Mouse (Mus musculus): Measurements from ENCODE around the gene Cdc14b.

The Cdc14b gene

DNA sequence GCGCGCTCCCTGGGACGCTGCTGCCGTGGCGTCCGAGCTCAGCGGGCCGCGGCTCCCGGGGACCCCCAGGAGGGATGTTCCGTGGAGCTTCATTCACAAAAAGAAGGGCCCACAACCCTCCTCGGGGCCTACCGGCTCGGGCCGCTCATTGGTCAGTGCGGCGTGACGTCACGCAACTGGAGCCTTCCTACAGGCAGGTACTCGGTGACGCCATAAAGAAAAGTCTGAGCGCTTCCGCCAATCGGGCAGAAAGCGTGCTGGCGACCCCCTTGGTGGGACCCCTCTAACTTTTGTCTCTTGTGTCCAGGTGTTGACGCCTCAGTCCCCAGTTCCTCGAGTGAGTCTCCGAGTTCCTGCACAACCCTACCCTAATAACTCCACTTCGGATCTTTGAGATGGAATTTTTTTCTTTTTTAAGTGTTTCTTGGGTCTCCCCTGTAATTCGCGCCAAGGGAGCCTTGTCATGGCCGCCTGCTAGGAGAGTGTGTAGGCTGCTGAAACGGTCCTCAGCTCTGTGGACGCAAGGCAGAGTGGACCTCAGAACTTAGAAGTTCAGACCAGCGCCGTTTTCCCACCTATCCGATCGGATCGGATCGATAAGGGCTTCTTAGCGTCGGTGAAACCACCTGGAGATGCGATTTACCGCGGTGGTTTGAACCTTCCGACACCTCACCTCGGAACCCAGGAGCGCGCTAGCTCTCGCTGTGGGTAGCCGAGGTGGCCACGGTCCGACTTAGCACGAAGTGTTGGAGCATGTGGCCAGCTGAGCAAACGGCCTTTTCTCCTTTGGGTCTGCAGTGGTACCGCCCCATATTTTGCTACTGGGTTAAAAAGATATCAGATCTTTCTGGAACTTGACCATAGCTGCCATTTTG is at the start of gene Cdc14b:
Gene Cdc14b, minus strand, starts transcription at position 412 of the 875 bp plus-strand sequence.
- DNase-seq (ENCODE audit: low read depth, low spot score) = peak; percentile 95

DNA sequence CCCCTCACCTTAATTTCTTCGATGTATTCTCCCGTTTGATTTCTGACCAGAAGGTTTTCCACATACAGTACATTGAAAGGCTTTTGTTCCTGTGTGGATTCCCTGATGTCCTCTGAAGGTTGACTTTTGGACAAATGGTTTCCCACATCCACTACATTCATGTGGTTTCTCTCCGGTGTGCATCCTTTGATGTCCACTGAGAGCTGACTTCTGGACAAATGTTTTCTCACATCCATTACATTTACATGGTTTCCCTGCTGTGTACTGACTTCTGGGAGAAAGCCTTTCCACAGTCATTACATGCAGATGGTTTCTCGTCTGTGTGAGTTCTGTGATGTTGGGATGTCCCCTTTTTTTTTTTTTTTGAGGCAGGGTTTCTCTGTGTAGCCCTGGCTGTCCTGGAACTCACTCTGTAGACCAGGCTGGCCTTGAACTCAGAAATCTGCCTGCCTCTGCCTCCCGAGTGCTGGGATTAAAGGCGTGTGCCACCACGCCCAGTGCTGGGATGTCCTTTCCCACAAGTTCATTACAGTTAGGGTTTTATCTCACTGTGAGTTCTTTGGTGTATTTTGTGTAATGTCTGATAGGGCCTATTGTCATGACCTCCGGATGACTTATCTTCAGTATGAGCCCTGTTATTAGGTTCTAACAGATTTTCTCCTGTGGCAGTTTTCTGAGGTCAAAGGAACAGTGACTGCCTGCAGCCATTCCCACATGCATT is 47.6 kb upstream of the Cdc14b start:
- DNase-seq (ENCODE audit: low read depth, low spot score) = no peak

DNA sequence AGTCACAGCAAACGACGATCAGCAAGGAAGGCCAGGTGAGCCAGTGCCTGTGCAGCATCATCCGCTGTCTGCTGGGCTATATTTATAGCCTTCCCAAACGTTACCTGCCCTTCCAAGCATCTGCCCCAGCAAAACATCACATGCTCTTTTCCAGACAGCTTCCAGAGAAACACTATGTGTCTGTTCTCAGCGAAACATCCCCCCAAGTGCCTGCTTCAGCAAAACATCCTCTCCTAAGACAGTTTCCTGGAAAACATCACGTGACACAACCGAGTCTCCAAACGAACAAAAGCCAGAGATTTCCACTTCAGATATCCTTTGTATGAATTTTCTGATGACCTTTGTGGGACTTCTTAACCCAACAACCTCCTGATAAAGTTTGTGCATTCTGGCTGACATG is 45.2 kb upstream of the Cdc14b start:
- DNase-seq (ENCODE audit: low read depth, low spot score) = no peak

DNA sequence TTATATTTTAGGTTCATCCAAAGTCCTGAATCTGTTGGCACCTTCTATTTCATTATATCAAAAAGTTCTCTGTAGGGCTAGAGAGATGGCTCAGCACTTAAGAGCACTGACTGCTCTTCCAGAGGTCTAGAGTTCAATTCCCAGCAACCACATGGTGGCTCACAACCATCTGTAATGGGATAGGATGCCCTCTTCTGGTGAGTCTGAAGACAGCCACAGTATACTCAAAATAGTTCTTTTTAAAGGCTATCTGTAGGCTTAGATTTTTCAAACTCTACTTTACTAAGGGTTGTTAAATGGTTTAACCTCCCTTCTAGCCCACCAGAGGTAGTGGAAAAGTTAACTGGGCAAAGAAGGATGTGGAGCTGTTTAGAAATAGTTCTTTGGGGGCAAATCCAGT is 44.7 kb upstream of the Cdc14b start:
- DNase-seq (ENCODE audit: low read depth, low spot score) = no peak

DNA sequence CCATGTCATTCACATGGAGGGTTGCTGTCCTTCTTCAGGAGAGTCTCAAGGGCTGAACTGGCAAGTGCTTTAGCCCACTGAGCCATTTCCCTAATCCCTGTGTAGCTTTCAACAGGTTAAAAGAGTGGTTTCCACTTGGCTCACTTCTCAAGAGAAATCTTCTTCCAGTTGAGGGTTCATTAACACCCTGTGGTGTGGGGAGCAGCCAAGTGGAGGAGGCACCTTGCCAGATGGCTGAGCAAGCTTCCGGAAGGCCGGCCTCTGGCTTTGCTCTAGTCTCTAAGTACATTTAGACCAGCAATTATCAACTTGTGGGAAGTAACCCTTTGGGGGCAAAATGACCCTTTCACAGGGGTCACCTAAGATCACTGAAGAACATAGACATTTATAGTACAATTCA is 43.3 kb upstream of the Cdc14b start:
- DNase-seq (ENCODE audit: low read depth, low spot score) = no peak

DNA sequence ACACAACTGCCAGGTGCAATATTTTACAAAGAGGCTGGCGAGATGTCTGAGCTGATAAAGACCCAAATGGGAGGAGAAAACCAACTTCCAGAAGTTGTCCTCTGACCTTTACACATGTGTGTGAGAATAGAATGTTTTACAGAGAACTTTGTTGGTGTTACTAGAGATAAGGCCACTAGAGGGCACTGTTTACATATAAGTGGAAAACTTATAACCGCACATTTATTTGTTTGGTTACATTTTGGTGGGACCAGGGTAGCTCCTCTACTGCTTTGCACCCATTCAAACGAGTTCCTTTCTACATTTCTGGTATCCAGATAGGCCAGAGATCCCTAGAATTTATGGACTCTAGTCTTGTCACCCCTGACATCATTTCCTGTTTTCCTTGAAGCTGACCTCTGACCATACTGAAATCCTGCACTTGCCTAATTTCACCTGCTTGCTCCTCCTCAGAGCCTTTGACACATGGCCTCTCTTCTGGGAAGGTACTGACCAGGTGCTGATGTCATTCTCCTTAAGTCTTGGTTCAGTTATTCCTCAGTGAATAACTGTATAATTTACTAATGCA is 40.5 kb upstream of the Cdc14b start:
- DNase-seq (ENCODE audit: low read depth, low spot score) = peak; percentile 80

DNA sequence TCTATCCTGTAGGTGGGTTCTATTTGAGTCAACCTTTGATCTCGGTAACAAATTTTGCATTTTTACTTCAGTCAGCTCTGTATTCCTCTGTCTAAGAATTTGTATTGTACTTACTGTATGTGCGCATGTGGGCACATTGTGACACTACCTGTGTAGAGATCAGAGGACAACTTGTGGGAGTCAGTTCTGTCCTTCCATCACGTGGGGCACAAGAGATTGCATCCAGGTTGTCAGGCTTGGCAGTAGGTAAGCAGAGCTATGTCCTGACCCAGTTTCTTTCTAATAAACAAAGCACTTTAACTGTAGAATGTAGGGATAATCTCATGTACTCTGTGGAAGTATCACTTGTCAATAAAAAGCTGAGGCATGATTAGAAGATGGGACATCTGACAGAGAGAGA is 39.0 kb upstream of the Cdc14b start:
- no peak for DNase-seq (ENCODE audit: low read depth, low spot score)

DNA sequence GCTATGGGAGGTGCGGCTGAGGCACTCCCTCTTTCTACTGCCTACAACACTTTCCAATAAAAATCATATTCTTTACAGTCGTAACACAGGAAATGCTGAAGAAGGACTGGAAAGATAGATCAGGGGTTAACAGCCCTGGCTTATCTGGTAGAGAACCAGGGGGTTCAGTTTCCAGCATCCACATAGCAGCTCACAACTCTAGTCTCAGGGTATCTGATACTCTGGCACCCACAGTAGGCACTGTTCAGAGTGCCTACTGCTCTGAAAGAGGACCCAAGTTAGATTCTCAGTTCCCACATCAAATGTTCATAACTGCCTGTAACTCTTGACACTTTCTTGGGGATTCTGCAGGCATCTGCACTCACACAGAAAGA is 37.8 kb upstream of the Cdc14b start:
- DNase-seq (ENCODE audit: low read depth, low spot score) = no peak

DNA sequence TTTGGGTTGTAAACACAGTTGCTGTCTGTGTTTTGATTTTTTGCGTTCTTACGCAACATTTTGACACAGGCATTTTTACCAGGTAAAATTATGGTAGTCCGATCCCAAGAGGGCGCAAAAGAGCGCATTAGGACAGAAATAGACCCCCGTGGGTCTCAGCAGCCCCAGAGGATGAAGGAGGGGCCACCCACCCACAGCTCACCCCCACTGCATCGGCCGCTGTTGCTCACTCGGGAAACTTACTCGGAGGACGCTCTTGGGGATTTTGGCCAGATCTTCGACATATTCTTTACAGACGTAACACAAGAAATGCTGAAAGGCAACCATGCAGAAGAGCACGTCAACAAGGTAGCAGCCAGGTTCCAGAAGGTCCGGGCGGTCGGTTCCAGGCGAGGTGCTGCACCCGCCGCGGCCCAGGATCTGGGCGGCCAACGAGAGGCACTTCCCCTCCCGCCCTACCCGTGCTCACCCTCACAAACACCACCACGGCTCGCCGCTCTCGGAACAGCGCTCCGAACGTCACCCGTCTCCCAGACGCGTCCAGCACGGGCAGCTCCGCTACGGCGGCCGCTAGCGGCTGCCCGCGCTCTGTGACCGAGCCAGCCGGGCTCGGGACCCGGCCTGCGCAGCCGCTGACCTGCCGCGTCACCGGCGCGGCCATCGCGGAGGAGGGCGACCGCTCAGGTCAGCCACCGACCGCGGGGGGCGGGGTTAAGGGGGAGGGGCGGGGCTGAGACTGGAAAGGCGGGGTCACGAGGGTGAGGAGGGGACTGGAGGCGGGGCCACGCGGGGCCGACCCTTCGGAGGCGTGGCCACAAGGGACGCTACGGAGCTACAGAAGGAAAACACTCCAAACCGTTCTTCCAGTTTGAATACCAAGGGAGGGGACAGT is 37.2 kb upstream of the Cdc14b start, which contains the start of gene Aaed1:
Gene Aaed1, minus strand, starts transcription at position 687 of the 892 bp plus-strand sequence.
- DNase-seq (ENCODE audit: low read depth, low spot score) = peak; percentile 91

DNA sequence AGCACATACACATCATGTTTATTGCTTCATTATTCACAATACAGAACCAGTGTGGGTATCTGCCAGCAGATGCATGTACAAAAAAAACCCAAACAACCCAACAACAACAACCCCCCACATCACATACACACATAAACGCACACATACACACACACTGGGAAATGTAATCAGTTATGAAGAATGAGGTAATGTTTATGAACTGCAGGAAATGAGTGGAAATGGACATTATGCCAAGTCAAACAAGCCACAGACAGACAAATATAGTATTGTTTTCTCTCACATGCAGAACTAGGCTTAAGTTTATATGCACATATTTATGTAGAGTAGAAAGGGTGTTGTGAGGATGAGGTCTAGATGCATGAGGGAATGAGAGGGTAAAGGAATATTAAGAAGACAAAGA is 36.2 kb upstream of the Cdc14b start:
- no peak for DNase-seq (ENCODE audit: low read depth, low spot score)

DNA sequence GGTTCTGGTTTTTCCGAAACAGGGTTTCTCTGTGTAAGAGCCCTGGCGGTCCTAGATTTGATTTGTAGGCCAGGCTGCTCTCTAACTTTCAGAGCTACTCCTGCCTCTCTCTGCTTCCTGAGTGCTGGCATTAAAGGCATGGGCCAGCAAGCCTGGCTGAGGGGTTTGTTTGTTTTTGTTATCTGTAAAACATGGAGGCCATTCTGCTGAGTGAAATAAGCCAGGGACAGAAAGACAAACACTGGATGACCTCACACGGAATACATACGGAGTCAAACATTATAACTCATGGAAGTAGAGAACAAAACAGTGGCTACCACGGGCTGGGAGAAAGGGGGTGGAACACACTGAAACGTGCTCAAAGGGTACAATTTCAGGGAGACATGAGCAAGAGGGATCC is 35.5 kb upstream of the Cdc14b start:
- DNase-seq (ENCODE audit: low read depth, low spot score) = no peak

DNA sequence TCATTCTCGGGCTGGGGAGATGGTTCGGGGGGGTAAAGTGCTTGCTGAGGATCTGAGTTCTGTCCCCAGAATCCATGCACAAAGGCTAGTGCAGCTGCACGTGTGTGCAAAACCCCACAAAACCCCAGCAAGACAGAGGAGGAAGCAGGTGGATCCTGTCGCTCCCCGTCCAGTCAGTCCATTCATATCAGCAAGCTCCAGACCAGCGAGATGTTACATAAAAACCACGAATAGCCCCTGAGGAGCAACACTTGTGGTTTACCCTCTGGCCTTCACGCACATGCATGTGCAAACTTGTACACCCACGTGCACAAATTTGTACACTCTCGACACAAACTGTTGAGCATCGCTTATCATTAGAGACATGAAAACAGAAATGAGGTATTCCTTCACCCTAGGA is 34.8 kb upstream of the Cdc14b start:
- no peak for DNase-seq (ENCODE audit: low read depth, low spot score)

DNA sequence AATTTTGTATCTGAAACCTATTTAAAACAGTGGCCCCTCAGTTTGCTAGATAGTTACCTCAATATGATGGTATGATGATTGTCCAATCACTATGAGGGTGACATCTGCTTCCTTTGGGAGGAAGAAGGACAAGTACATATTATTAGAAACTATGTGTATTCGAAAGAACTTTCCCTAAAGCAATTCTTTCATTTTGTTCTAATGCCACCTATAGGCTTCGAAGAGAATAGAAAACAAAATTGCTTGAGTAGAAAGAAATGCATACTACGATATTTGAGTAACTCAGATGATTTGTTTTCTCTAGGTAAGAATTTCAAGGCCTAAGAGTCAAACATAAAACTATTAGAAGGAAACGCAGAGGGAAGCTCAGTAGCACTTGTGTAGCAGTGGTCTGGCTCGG is 33.9 kb upstream of the Cdc14b start:
- no peak for DNase-seq (ENCODE audit: low read depth, low spot score)

DNA sequence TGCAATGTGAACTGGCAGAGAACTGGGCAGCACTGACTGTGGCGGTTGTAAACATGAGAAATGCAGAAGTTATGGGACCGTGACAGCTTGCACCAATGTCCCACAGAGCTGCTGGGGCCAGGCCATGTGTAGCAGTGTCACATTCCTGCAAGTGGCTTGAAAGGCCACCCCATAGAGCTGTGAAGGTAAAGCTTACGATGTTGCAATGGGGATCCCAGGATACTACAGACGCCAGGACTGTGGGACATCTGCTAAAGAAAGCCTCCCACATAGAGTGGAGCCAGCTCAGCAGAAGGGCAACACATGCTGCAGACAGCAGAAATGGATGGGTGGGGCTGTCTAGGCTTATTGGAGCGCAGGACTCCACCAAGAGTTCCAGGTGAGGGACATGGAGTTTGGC is 32.4 kb upstream of the Cdc14b start:
- DNase-seq (ENCODE audit: low read depth, low spot score) = no peak

DNA sequence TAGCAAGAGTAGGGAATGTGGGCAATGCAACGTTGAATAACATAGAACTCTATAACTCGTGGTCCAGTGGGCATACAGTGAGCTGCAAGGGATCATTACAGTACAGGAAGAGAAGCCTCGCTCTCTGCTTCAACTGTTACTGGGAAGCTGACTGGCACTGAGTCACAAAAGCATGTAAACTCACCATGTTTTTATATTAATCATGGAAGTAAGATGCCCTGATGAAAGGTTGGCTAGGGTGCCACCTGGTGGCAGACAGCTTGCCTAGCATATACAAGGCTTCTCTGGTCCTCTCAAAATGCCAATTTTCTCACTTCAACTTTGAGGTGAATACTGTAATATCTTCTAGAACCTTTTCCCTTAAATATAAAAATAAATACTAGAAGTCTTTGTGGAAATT is 31.0 kb upstream of the Cdc14b start:
- DNase-seq (ENCODE audit: low read depth, low spot score) = peak; percentile 80

DNA sequence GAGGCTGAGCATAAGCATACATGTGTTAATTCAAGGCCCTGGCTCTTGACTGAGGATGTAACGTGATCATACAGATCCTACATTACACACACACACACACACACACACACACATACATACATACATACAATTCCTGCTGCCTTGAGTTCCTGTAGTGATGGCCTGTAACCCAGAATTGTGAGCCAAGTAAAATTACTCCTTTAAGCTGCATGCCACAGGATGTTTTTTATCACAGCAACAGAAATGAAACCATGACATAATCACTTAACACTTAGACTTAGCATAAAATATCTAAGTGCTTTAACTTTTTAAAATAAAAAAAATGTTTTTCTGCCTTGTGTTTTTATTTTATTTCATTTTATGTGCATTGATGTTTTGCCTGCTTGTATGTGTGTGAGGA is 24.0 kb upstream of the Cdc14b start:
- DNase-seq (ENCODE audit: low read depth, low spot score) = no peak

DNA sequence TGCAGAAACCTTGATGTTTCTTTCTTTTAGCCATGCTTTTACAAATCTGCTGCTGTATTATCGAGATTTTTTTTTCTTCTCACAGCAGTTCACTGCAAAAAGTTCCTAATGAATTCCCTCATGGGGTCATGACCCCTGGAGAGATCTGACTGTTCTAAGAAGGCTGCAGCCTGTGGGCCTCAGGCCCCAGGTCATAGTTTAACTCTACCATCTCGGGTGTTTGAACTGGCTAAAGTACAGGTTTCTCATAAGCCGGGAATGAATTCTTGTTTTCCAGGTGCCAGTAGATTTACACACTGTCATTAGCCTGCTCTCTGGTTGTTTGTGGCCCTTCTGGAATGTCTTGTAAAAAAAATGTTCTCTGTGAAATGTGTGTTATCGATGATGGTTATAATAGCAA is 11.7 kb upstream of the Cdc14b start:
- DNase-seq (ENCODE audit: low read depth, low spot score) = no peak

DNA sequence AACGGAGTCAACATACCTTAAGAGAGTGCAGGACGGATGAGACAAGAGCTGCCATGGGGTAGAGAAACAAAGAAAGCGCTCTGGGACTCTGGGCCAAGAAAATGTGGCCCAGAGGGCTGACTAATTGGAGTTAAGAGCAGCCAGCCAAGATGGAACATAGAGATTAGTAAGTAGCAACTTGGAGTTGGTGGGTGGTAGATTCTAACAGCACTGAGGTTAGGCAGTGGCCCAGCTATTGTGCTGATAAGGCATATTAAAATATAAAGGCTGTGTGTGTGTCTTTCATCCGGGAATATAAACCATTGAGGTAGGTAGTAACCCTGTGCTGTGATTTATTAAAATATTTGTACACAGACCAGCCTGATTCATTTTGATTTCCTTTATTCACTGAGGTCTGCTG is 11.2 kb upstream of the Cdc14b start:
- no peak for DNase-seq (ENCODE audit: low read depth, low spot score)

DNA sequence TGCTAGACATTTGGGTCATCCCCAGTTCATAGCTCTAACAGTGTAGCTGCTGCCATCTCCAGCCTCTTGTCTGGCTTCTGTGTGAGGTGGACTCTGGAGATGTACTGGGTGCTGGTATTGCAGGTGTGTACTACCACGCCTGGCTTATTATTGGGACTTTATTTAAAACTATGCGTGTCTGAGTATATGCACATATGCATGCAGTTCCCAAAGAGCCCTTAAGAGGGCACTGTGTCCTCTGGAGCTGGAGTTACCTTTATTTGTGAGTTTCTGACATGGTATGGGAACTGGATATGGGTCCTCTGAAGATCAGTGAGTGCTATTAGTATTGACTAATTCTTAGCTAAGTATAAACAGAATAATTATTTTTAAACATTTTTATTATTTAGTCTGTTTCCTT is 9.6 kb upstream of the Cdc14b start:
- peak; percentile 16 for DNase-seq (ENCODE audit: low read depth, low spot score)

DNA sequence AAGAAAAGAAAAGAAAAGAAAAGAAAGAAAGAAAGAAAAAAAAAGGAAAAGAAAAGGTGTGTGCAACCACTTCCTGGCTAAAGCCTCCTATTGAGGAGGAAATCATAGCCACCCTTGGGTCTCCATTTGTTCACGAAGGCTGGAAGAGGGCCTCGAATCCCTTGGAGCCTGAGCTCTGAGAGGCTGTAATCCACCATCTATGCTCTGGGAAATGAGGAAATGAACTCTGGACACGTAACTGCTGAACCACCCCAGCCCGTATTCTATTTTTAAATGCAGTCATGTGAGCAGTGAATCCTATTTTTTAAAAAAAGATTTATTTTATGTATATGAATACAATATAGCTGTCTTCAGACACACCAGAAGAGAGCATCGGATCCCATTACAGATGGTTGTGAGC is 5.8 kb upstream of the Cdc14b start:
- DNase-seq (ENCODE audit: low read depth, low spot score) = no peak

DNA sequence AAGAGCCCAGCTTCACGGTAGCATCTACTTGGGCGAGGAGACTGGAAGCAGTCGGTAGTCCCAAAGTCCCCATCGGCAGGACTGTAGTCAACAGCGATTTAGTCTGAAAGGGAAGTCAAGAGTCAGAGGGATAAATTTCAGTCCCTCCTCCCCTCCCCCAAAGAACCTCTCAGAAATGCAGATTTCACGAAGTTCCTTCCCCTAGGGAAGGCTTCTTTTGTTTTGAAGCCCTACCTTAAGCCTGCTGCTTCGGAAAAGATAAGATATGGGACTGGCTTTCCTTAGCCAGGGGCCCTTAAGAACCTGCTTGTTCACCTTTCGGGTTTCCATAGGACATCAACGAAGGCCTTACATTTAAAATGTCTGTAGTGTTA is 651 bp upstream of the Cdc14b start:
- DNase-seq (ENCODE audit: low read depth, low spot score) = no peak
